Mouse (Mus musculus): Measurements from ENCODE around the gene Mga. TPM values are rescaled to one million over a fixed set of nuclear protein-coding genes. Genes with fewer than 3 reads are reported as not detected.

Gene Mga
- total RNA-seq (2012; rRNA removed) (45.4 and 45.7 TPM in 2 replicates), polyA plus RNA-seq (2012; ENCODE audit: insufficient read depth in 1 of 2, insufficient read length in 2 of 2, low read depth in 1 of 2, low replicate concordance in 2 of 2, missing spikeins in 1 of 2) (100 to 1,000 TPM in 1 of 2 experiments, 10 to 100 TPM in 1; 60.9 to 224 TPM)

GRCm38 (mm10) chr2:119897090-119897732 lies at the start of gene Mga:
Gene Mga, plus strand, starts transcription at chr2:119897228.
- Histone ChIP-seq H3K36me3 (ENCODE audit: control insufficient read depth in 1 of 2, insufficient read depth in 2 of 2, low read length in 2 of 2) (peaks cover 0 to 6% of the 10 kb centered on the region in 2 experiments; a peak in 2 of 4 replicates), H3K4me3 (ENCODE audit: control insufficient read depth in 1 of 2, insufficient read depth in 1 of 2, low read depth in 2 of 2, low read length in 2 of 2) (peak within 1 kb of the TSS; percentile 53 to 84), H3K9ac (ENCODE audit: control insufficient read depth, low read depth, low read length, poor library complexity, severe bottlenecking) (peak within 1 kb of the TSS; percentile 59), H3K4me1 (ENCODE audit: control insufficient read depth in 1 of 2, insufficient read depth in 2 of 2, low read length in 2 of 2) (no peaks in the 10 kb centered on the region; a peak in 2 of 4 replicates), H3K79me2 (ENCODE audit: control insufficient read depth, insufficient read depth, low read length, poor library complexity) (peaks cover 36% of the 10 kb centered on the region), H3K27me3 (ENCODE audit: control insufficient read depth in 1 of 2, insufficient read depth in 2 of 2, low read length in 2 of 2) (no peaks in the 10 kb centered on the region), H3K9me3 (replicated peaks; ENCODE audit: insufficient read depth, low read length) (no peaks in the 10 kb centered on the region), H3K27ac (ENCODE audit: control insufficient read depth, low read depth, low read length) (peak within 1 kb of the TSS; percentile 72)
- peak; percentile 95 for DNase-seq (ENCODE audit: low read depth, low spot score)
- TF ChIP-seq HCFC1 (IDR thresholded peaks at IDR 0.05; ENCODE audit: low read depth, low read length): peak; percentile 78
- peak; percentile 90 for TF ChIP-seq MAX (IDR thresholded peaks at IDR 0.05; ENCODE audit: low read length)
- TF ChIP-seq CHD1 (IDR thresholded peaks at IDR 0.05; ENCODE audit: low read depth, low read length): 0 out of 2 replicates have a peak, but pooled peaks have one; percentile 7
- no peak for TF ChIP-seq UBTF (IDR thresholded peaks at IDR 0.05; ENCODE audit: borderline replicate concordance, insufficient read depth, low read depth, low read length)
- TF ChIP-seq TBP (IDR thresholded peaks at IDR 0.05; ENCODE audit: low read depth, low read length): peak; percentile 50; the same call in 1 of the 2 replicates
- peak; percentile 67 for TF ChIP-seq MYC (IDR thresholded peaks at IDR 0.05; ENCODE audit: low read depth, low read length)
- peak; percentile 81 for TF ChIP-seq NELFE (IDR thresholded peaks at IDR 0.05; ENCODE audit: low read depth, low read length)
- TF ChIP-seq POLR2AphosphoS2 (IDR thresholded peaks at IDR 0.05; ENCODE audit: low read length): peak; percentile 45; the same call in 1 of the 2 replicates
- 0 out of 4 replicates have a peak, but pooled peaks of 1 of the 2 experiments have one; percentile 0 for TF ChIP-seq EP300 (IDR thresholded peaks at IDR 0.05; ENCODE audit: low read depth in 1 of 2, low read length in 2 of 2)
- peak; percentile 63 for TF ChIP-seq ETS1 (IDR thresholded peaks at IDR 0.05; ENCODE audit: low read depth, low read length)
- no peak for TF ChIP-seq RAD21 (IDR thresholded peaks at IDR 0.05; ENCODE audit: low read depth, low read length)
- TF ChIP-seq KAT2A (conservative IDR thresholded peaks at IDR 0.05; ENCODE audit: low read depth, low read length): peak; percentile 44
- TF ChIP-seq USF2 (IDR thresholded peaks at IDR 0.05; ENCODE audit: borderline replicate concordance in 1 of 2, insufficient read depth in 1 of 2, low read depth in 1 of 2, low read length in 2 of 2): no peak
- peak; percentile 44; the same call in 1 of the 2 replicates for TF ChIP-seq USF1 (IDR thresholded peaks at IDR 0.05; ENCODE audit: low read depth, low read length)
- no peak for TF ChIP-seq BHLHE40 (IDR thresholded peaks at IDR 0.05; ENCODE audit: borderline replicate concordance, low read depth, low read length)
- peak; percentile 61 for TF ChIP-seq MXI1 (IDR thresholded peaks at IDR 0.05; ENCODE audit: low read depth, low read length)
- no peak for TF ChIP-seq CTCF (IDR thresholded peaks at IDR 0.05 in 2 of 3, conservative IDR thresholded peaks at IDR 0.05 in 1 of 3; ENCODE audit: control insufficient read depth in 1 of 3, insufficient read depth in 1 of 3, low read depth in 2 of 3, low read length in 3 of 3, poor library complexity in 1 of 3, severe bottlenecking in 1 of 3)
- TF ChIP-seq NRF1 (IDR thresholded peaks at IDR 0.05; ENCODE audit: insufficient read depth, low read depth, low read length, poor library complexity, severe bottlenecking): peak; percentile 84
- TF ChIP-seq ELF1 (IDR thresholded peaks at IDR 0.05; ENCODE audit: low read depth, low read length): peak; percentile 72
- TF ChIP-seq POLR2A (IDR thresholded peaks at IDR 0.05; ENCODE audit: control insufficient read depth in 1 of 2, insufficient read depth in 1 of 2, low read depth in 1 of 2, low read length in 2 of 2, poor library complexity in 1 of 2): peak in 1 of 2 experiments; percentile 84; a peak in 2 of 4 replicates
- TF ChIP-seq SIN3A (IDR thresholded peaks at IDR 0.05; ENCODE audit: low read length): peak; percentile 60; the same call in 1 of the 2 replicates

Data from MEL (cell line).